Mouse (Mus musculus) layer of hippocampus, adult 18-20 months (tissue): Measurements from ENCODE around the gene Serhl. TPM values are rescaled to one million over a fixed set of nuclear protein-coding genes. Genes with fewer than 3 reads are reported as not detected.
"Not testable (repeated sequence)": the region's sequence is repeated elsewhere in the genome, so short reads cannot be mapped to it uniquely, and the experiment has no call there.

Experiments
- DNase-seq, 2 experiments: peaks; one replicate each; pipeline ENCODE4 v3.0.0; 2022; ENCODE audit warnings: low spot score in 2 of 2
- total RNA-seq, 2 experiments: library from RNA; stranded (reverse); gene quantifications; 2 replicates each; pipeline ENCODE4 v1.2.3; 2021

Serhl gene
- total RNA-seq, 2 experiments from 2014 or later, result 8.5 to 10.6 TPM

DNA sequence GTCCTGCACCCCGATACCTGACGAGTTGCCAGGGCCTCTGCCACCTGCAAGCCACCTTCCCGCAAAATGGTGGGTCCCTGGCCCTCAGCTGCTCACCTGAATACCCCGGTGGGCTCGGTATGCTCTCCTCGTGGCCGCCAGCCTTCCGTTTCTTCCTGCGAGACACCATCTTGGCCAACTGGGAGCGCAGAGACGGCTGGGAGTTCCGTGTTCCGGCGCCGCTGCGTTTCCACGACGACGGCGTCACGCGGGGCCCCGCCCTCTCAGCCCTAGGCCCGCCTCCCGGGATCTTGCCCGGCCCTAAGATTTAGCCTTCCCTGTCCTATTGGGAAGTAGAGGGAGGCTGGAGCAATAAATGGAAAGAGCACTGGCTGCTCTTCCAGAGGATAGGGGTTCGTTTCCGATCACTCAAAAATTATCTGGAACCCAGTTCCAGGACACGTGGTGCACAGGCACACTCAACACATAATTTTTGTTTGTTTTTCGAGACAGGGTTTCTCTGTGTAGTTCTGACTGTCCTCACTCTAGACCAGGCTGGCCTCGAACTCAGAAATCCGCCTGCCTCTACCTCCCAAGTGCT, 33.4 kb downstream of the Serhl start, which contains the start of gene Rrp7a:
TSS of gene Rrp7a (minus strand) at position 236 of the 580 bp plus-strand sequence.
- DNase-seq, result peak; percentile 92 to 95

DNA sequence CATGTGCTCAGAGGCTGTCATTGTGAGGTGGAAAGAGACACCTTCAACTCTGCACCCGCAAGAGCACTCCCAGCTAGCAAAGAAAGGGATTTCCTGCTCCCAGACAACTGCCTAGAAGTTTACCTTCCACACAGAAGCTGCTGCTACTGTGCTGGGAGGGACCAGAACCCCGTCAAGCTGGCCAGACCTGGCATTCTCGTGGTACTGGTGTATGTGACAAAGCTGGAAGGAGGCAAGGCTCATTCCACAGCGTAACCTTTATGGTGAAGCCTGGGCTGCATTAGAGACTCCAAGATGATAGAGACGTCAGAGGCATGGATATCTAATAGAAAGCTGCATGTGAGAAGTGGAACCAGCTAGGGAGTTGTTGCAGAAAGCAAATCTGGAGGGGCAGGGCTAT, 35.3 kb downstream of the Serhl start:
- DNase-seq, result no peak

DNA sequence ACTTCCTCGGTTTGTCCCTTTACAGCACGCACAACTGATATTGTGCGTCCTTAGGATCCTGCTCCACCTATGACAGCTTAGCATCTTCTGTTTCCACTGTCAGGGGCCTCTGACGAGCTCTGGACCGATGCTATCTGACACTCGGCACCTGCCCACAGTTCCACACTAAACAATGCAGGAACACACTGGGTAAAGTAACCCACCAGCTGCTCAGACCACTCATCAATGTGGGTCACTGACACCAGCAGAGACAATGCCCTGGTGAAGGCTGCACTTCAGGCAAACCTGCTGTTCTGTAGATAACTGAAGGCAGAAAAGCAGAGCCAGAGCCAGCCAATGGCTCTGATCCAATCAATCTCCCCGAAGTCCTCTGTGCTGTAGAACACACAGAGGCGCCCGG, 37.3 kb downstream of the Serhl start:
- no peak for DNase-seq

DNA sequence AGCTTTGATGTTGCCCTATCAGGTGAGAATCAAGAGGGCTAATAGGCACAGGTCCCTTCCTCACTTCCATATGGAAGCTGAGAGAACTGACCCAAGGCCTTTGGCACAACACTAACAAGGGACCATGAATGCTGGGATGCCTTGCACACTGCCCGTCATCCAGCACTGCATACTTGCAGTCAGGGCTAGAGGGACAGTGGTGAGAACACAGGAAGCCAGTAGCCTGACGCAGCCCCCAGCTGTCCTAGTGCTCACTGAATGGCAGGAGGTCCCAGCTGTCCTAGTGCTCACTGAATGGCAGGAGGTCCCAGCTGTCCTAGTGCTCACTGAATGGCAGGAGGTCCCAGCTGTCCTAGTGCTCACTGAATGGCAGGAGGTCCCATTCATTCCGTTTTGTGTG, 37.7 kb downstream of the Serhl start:
- not testable (repeated sequence) for DNase-seq

DNA sequence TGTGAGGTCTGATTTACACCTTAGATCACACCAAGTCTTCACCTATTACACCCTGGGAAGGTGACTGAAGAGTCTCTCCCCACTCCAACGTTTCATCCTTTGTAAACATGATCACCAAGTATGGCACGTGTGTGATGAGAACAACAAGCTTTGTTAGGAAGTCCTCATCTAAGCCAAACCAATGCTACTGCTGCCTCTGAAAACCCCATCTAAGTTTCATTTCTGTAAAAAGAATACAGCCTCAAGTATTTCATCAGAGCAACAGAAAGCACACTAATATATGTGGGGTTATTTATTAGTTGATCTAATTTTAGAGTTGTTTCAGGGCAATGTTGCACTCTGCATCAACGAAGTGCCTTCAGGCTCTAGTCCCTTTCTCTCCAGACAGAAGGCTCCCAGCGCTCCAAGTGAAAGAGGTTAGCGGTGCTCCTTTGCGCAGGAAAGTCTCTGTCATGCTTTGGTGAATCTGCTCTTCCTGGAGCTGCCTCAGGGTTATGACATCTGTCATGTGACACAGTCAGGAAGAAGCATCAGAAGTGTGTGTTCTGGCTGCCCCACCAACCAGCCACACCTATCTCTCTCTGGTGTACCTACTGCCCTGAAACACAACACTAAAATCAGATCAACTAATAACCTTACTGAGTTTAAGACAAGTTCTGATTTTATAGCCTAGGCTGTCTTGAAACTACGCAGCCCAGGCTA, 40.4 kb downstream of the Serhl start:
- DNase-seq, result no peak

DNA sequence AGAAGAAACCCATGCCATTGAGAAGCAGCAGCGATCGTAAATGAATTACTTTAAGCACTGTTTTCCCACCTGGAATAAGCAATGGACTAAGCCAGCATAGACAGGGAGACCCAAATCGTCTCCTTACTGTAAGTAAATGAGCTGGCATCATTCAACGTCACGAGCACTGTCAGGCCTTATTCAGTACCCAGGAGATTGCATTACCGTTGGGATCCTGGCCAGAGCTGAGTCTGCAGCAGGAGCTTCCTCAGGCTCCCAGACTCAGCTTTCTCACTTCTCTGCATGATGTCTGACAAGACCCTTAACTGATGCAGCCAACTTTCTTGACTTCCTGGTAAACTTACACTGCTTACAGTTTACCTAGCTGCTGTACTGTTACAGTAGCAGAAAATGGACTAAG, 45.4 kb downstream of the Serhl start:
- no peak for DNase-seq

DNA sequence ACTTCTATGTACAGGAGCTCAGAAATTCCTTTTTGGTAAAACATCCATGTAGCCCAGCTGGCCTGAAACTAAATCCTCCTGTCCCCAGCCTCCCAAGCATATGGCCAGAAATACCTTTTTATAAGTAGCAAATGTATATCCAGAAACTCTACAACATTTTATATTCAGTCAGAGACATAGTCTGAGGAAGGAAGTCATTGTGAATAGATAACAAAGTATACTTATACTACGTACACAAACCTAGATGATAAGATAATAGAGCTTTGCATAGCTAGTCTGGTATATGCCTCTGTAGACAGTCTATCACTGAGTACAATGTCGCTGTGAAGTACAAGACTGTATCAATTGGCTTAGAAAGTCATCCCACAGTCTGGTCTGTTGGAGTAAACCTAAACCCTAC, 46.3 kb downstream of the Serhl start:
- DNase-seq, result no peak

DNA sequence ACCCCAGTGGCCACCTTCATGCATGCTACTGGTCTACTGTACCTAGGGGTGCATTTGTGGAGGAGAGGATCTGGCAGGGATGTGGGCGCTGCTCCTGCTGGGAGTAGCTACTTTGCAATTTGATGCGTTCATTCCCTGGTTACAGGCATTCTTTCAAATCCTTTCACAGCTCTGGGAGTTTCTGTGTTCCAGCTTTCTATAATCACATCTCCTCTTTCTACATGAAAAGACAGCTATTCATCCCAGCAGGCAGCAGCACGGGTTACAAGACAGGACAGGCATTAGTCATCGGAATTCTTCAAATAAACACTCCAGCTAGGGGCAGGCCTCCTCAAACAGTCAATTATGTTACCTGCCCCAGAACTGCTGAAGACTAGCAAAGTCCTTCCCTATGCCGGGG, 53.6 kb downstream of the Serhl start:
- DNase-seq, result peak in 1 of 2 experiments; percentile 48

DNA sequence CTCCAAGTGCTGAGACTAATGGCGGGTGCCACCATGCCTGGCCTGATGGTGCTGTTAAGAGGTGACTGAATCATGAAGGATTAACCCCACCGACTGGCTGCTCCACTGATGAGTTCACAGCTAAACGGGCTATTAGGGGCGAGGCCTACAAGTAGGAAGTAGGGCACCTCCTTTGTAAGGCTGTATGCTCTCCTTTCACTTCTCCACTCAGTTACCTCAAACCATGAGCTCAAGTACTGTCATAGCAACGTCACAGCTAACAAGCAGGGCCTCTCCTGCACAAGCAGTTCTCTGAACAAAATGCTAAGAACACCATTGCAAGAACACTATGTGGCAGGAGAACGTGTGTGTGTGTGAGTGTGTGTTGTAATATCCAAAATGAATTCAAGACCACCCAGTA, 56.2 kb downstream of the Serhl start:
- no peak for DNase-seq

DNA sequence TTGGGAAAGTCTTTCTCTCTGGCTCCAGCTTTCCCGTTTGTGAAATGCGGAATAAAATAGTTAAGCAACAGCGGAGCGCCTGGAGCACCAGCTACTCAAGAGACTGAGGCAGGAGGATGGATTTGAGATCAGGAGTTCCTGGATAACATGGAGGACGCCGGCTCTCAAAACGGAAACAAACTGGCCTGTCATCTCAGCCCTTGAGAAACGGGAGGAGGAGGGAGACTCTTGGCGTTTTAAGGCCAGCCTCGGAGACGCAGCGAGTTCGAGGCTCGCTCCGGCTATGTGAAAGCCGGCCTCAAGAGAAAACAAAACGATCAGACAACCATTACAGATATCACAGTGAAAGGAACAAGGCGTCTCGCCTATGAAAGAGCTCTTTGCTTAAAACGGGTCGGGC, 59.1 kb downstream of the Serhl start:
- DNase-seq, result no peak

DNA sequence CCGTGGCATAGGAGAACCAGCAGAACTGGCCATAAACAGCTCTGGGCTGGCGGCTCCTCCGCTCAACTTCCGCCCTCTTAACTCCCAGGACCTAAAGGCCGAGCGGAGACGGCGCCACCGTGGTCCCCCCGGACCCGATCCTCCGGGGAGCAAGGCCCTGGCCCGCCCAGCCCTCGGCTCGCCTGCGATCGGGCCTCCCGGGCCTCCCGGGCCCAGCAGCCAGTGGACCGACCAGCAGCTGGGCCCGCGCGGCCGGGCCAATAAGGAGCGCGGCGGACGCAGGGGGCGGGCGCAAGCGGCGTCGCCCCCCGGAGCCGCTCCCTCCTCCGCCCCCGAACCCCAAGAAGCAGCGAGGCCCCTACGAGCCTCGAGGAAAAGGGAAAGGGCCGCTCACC, 59.5 kb downstream of the Serhl start:
- no peak for DNase-seq

DNA sequence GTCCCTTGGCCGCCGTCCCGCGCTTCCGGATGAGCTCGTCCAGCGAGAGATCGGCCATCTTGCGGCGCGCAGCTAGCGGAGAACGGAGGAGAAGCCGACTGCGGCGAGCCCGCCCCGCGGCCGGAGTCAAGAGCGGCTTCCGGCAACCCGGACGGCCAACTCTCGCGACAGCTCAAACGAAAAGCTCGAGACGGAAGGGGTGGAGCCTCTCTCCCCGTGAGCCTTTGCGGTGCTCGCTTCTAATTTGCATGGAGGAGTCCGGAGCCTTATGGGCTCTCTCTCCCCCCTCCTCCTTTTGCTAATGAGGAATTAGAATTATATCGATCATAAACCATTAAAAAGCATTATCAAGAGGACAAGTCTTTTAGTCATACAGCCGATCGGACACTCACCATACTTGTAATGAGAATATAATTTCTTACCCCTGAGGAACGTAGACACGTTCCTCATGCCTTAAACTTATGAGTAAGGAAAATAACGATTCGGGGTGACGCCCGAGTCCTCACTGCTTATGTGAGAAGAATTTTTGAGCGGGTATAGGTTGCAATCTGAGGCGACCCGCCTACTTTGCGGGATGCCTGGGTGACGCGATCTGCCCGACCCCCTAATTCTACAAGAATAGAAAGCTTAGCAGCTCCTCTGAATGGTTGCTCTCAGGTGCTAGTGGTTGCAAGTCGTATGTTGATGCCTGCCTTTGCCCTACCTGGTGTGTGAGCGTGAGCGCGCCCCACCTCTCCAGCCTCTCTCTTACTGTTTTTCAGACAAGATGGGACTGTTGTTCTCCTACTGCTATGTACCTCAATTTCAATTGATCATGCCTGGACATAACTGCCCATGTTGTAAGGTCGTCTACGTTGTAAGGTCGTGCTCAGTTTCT, 60.1 kb downstream of the Serhl start, which contains the start of gene Poldip3:
TSS of gene Poldip3 (minus strand) at position 189 of the 877 bp plus-strand sequence.
- peak; percentile 97 to 99 for DNase-seq

DNA sequence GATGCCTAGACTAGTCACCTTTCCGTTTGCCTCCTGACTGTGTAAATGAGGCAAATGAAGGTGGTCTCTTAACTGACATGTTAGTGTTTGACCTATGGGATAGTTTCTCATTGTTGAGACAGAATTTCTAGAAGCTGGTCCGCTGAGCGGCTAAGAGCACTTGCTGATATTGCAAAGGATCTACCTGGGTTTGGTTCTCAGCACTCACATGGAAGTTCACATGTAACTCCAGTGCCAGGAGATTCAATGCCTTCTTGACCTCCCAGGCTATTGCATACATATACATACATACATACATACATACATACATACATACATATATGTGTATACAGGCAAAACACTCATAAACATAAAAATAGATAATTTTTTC, 60.8 kb downstream of the Serhl start:
- DNase-seq, result no peak

DNA sequence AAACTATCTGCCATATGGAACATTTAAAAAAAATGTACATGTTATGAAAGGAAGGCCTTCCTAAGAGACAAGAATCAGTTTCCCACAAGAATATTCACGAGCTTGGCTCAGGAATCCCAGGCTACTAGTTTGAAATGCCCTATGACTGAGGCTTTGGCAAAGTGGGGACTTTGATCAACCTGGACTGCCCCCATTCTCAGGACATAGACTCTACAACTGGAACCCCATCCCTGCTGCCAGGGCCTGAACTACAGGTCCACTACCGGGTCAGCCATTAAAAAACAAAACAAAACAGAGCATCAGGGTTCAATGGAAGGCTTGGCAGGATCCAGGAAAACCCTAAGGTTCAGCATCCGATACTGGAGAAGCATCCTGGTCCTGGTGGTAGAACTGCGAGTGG, 61.4 kb downstream of the Serhl start:
- DNase-seq, result no peak

DNA sequence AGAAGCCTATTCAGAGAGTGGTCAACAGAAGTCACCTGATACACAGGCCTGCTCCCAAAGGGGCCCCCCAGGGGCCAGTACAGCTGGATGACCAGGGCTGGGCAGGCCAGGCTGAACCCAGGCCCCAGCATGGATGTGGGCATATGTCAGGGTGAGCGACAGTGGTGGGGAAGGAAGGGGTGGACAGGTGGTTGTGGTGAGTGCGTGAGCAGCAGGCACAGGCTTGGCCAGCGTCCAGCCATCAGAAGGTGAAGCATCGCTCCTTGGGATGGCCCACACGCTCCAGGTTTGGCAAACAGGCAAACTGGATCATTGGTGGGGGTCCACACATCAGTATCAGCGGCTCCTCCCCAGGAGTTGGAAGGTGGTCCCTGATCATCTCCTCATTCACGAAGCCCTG, 65.0 kb downstream of the Serhl start:
- no peak for DNase-seq

DNA sequence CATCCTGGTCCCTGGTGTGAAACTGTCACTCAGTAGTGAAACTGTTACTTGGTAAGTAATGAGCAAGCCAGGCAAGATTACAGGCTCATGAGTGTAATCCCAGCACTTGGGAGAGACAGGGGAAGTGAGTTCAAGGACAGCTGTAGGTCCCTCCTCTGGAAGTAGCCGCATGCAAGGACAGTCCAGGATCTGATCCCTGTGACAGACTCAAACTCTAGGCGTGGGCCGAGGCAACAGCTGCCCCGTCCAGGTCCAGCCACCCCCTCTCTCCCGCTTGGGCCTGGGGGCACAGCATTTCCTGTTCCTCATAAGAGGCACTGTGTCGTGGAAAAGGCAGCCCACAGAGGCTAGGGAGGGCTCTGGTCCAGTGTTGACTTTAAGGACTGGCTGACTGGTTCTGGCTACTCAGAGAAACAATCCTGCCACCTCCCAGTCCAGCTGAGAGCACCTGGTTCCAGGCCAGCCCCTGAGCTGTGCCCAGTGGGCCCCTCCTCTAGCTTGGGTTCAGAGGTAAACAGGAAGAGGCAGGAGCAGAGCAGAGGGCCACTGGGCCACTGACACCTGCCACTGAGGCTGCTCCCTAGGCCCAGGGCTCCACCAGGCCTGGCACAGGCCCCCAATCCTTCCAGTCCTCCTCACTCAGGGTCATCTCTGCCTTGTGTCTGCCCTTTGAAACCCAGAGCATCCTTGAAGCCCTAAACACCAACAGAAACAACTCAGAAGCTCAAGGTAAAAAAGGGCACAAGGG, 66.5 kb downstream of the Serhl start:
- no peak for DNase-seq

DNA sequence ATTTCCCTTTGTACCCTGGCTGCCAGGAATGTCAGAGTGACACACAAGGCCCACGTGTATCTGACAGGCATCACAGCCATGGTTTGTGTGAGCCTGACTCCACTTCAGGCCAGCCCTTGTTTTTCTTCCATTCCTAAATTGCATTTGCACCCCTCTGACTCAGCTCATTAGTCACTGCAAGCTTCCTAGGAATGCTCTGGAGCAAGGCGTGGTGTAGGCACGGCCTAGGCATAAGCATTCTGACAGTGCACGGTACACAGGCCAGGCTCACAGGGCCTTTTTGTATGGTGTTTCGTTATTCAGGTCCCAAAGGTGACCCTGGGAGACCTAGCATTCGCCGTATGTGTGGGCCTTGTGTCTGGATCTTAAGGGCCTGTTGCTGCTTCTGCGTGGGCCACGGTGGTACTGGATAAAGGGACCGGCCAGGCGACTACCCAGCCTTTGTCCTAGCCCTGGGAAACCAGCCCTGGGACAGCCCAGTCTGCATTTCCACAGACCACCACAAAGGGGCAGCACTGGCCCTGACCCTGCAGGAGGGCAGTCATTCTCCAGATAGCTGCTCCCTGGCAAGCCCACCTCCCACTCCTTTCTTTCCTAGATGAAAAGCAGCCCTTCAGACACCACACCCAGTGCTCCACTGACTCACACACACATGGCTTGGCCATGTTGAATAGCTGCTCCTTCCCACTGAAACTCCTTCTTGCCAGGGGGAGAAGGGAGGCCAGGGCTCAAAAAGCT, 67.8 kb downstream of the Serhl start:
- DNase-seq, result peak in 1 of 2 experiments; percentile 38

DNA sequence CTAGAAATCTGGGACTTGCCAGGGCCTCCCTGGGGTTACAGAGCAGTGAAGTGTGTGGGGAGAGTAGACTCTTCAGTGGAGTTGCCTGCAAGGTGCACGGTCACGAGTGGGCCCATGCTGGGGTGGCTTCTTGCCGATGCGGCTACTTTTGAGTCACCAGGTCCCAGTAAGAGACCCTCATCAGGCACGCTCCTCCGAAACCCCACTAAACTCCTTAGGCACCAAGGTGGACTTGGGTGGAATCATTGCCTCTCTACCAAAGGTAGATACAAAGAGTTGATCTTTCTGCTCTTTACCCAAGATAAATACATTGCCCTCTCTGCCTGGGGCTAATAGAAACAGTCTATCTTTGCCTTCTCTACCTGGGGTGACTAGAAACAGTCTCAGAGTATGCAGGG, 68.4 kb downstream of the Serhl start:
- no peak for DNase-seq

DNA sequence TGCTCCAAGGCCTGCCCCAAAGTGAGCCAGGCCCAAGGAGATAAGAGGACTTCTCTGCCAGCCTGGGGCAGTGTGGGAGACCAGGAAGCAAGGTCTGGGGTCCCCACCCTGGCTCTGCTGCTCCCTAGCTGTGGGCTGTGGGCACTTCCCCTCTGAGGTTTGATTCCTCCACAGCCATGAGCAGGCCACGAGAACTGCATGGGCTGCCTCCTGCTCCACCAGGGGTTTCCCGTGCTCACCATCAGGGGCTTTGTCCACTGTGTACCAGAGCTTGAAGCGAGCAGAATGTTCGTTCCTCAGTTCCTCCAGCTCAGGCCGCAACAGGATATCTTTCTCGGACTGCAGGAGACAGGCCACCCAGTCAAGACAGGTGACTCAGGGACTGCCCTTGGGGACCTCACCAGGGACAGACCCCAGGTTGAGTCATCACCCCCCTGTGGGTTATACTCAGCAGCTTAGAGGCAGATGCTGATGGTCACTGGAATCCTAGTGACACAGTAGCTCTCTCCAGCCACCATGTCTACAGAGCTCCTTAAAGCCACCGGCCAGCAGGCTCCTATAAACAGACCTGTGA, 69.4 kb downstream of the Serhl start:
- no peak for DNase-seq

DNA sequence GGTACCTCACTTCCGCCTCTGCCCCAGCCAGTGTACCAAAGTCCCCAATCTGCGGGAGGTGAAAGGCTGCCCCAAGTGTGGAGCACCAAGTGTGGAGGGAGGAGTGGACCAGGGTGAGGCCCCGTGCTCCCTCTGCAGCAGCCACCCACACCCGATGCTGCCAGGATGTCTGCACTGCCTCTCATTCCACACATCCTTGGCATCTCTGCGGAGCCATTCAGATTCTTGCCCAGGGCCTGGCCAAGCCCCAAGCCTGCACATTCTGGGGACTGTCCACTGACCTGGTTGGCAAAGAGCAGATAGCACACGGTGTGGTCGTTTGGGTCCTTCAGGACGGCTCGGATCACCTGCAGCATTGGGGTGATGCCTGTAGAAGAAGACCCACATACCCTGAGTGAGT, 70.5 kb downstream of the Serhl start:
- no peak for DNase-seq
